Mouse (Mus musculus): ENCODE data around the gene Erg.

Erg gene

DNA sequence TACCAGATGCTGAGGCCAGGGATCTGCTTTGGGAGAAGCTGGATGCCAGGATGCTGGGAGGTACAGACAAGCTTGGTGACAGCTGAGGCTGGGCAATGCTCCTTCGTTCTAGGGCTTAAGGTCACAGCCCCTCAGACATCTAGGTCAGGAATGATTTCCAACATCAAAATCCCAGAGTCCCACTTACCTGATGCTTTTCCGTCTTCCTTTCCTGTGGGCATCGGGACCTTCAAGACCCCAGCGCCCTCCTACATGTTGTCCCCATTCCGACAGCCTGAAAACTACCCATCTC, at the start of gene Erg:
Erg (minus strand) TSS at position 283 of the 292 bp plus-strand sequence.
- no peak for DNase-seq (ENCODE audit: low spot score in 2 of 2)

DNA sequence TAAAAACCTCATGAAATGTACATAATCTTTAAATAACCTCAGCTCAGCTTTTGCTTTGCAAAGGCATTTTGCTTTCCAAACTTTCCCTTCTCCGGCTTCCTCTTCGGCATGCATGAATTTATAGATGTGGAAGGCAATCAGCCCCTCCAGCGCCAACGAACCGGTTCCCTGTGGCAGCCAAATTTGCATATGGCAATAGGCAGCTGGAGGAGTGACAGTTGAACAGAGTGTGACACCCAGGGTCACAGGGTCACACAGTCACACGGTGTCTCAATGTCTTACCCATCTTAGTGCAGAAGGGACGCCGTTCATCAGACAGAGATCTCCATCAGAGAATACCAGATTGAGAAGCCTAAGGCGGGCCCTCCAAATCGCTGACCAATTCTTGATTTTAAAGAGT, 45.4 kb upstream of the Erg start:
- no peak for DNase-seq (ENCODE audit: low spot score in 2 of 2)

DNA sequence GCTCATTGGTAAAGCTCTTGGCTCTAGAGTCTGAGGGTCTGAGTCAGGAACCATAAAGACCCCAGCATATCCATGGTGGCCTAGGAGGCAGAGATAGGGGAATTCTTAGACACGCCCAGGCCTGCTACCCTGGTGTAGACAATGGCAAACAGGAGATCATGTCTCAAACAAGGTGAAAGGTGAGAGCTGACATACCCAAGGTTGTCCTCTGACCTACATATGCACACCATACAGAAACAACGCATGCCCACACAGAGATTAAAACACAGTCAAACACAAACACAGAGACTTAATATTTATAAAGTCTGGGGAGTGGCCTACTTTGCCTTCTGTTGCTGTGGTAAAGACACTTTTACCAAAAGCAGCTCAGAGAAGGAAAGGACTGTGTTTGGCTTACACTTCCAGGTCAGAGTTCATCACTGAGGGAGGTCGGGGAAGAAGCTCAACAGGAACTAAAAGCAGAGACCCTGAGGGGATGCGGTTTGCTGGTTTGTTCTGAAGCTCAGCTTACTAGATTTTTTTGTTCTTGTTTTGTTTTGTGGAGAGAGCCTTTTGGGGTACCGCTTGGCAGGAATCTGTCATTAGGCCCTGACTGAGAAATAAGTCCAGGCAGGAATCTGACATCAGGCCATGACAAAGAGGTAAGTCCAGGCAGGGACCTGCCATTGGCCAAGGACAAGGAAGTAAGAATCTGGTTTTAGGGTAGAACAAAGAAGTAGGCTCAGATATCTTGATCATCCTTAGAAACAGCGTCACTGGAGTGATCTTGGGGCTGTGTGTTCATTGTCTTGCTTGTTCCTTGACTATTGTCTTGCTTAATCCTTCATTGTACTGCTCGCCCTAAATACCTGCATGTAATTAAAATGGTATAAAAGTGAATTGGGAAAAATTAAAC, 37.7 kb upstream of the Erg start:
- DNase-seq (ENCODE audit: low spot score in 2 of 2) = no peak

DNA sequence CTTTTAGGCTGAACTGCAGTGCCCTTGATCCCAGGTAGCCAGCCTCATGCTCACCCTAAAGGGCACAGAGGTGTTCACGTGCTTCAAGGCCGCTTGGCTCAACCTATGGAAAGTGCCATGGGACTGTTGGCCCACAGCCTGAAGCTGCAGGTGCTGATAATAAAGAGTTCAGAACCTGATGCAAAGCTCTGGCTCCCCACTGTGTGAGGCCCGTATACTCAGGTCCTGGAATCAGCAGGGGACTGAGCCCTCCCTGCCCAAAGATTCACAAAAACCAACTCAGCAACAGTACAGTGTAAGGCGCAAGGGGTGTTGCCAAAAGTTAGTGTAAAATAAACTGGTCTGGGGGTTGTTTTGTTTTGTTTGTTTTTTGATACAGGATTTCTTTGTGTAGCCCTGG, 36.7 kb upstream of the Erg start:
- DNase-seq (ENCODE audit: low spot score in 2 of 2) = no peak

DNA sequence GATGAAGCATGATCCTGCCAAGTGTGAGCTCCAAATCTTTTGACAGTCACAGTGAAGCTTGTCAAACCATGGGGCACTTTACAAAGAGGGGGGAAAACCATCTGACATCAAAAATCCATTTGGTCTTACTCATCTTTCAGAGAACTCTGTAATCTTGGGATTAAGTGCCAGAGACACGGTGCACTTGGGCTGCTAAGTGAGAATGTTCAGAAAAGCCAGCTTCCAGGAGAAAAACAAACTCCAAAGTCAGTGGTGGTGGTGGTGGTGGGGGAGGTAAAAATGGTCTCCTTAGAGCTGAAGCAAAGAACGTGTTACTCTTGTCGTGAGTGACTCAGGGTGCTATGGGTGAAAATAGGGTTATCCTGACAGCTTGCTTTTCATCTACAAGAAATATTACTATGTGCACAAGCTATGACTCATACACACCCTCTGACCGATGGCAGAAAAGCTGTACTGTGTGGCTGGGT, 33.5 kb upstream of the Erg start:
- no peak for DNase-seq (ENCODE audit: low spot score in 2 of 2)

DNA sequence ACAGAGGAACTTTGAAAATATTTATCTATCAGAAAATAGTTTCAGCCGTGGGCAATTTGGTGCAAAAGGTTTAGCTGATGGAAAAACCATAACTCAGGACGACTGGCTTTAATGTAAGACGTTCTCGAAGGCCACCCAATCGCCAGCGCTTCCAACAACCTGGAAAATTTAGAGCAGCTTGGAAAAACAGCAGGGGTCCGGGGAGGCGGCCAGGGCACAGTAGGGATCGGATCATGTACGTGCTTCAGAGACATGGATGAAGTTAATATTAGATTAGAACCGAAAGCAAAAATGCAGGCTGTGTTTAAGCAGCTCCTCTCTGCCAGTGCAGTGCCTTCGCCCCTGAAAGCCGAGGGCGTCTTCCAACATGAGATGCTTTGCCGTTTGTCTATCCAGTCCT, 31.8 kb upstream of the Erg start:
- no peak for DNase-seq (ENCODE audit: low spot score in 2 of 2)

DNA sequence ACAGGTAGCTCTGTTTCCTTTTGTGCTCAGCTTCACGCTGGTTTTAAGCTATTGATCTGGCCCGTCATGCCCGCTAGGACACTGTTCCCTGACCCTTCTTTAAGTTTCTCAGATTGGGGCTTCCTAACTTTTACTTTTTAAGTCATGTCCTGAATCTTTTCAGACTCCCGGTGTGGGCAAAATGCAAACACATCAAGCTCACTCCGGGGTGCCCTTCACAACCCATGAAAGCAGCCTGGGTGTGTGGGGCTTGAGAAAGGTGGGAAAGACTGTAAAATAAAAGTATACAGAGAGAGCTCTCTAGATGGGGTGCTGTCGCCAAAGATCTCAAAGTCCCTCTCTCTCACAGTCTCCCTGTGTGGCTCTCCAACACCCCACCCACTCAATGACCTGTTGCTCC, 31.3 kb upstream of the Erg start:
- DNase-seq (ENCODE audit: low spot score in 2 of 2) = no peak

DNA sequence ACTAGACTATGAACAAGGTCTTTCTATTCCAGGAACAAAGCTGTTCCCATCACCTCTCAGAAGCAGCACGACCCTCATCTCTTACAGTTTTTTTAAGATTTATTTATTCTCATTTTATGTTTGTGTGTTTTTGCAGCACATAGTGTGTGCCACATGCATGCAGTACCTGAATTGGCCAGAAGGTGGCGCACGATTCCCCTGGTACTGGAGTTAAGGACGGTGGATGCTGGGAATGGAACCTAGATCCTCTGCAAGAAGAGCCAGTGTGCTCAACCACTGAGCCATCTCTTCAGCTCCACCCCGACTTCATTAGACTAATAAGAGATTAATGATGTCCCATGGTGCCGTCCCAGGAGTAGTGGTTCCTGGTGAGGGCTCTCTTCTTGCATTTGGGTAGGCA, 29.2 kb upstream of the Erg start:
- DNase-seq (ENCODE audit: low spot score in 2 of 2) = peak; percentile 49 to 74

DNA sequence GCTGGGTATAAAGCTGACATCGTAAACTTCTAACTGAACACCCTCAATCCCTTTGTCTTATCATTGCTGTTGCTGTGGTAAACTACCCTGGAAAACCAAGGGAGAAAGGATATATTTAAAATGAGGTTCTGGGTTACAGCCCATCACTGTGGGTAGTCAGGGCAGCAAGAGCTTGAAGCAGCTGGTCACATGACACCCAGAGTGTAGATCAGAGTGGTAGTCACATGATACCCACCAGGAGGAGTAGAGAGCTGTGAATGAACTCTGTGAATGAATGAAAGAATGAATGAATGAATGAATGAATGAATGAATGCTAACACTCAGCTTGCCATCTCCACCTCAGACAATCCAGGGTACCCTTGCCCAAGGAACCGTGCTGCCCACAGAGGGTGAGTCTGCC, 28.1 kb upstream of the Erg start:
- no peak for DNase-seq (ENCODE audit: low spot score in 2 of 2)

DNA sequence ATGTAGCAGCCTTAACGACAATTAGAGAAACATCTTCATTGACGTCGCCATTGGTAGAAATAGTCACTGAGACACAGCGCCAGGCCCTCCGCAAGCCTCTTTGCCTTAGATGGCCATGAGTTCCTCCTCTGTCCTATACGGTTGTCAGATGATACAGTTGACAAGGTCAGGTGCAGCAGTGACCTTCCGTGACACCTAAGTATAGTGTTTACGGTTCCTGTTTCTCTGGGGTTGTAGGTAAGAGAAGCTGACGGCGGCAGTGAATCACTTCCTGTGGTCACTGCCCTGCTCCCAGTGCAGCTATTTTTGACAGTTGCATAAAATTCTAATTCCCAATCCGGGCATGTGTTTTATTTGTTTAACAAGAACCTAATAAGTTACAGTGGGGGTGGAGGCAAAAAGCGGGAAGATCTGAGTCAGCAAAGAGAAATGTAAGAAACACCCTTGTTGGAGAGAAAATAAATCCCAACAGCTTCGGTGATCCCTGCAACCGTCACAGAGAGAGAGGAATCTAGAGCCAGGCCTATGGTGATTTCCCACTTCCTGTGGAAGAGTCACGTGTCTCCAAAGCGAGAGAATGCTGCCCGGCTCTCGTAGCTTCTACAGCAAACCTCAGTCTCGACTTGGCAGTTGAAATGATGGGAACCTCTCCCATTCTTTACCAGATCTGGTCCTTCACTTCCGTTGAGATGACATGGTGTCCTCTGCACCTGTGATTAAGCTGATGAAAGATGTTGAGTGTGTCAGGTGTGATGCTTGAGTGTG, 25.8 kb upstream of the Erg start:
- no peak for DNase-seq (ENCODE audit: low spot score in 2 of 2)

DNA sequence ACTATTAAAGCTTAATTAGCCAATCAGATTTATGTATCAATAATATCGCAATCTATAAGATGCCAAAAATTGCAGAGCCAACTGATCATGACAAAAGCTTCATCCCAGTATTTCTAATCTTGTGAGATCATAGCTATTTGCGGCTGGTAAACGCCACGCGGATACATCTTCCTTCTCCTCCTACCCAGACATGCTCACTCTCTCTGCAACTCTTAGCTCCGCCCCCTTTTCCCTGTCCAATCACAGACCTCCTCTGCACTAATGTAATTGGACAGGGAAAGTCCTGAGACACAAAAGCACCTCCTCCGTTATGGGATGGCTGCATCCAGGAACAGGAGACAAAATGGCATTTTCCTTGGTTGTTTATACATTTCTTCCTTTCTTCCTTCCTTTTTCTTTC, 22.2 kb upstream of the Erg start:
- DNase-seq (ENCODE audit: low spot score in 2 of 2) = no peak

DNA sequence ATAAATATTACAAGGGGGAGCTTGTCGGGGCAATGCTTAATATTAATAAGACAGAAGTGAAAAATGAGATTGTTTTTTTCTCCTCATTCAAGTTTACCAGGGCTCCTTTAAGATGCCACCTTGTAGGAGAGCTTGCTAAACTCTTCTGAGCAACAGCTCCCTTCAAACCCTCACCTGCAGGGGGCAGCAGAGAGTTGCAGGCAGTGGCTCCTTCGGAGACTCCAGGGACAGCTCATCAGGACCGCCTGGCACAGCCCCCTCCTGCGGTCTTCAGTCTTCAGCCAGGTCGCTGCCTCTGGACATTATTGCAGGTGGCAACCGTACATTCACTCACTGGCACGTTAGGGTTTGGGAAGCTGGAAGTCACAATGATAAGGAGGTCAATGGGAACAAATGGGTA, 18.9 kb upstream of the Erg start:
- DNase-seq (ENCODE audit: low spot score in 2 of 2) = peak; percentile 72 to 96

DNA sequence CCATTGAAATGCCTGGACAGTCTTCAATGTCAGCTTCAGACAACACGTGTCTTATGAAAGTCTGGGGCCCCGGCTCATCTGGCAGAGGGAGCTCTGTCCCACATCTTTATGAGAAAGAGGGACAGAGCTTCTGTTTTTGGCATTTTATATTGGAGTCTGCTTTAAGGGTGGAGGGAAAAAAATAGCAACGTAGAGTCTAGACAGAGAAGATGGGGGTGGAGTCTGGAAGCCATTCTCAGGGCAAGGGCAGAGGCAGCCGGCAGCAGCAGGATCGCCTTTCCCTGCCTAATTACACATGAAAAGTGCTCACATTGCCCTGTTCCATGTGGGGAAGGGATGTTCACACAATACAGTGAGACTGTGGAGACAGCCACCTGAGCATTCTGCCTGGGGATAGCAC, 16.1 kb upstream of the Erg start:
- no peak for DNase-seq (ENCODE audit: low spot score in 2 of 2)

DNA sequence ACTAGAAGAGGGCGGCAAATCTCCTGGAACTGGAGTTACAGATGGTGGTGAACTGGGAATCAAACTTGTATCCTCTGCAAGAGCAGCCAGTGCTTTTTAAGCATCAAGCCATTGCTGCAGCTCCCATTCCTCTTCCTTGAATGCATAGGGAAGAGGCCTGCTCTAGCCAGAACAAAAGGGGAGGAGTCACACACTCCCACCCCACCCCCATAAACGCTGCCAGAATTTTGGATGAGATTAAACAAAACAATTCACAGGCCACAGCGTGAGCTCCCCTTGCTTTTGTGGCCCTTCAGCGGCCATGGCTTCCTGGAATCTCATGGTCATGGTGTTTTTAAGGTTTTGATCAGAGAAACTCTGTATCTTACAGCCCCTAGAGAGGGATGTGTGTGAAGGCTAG, 15.4 kb upstream of the Erg start:
- no peak for DNase-seq (ENCODE audit: low spot score in 2 of 2)

DNA sequence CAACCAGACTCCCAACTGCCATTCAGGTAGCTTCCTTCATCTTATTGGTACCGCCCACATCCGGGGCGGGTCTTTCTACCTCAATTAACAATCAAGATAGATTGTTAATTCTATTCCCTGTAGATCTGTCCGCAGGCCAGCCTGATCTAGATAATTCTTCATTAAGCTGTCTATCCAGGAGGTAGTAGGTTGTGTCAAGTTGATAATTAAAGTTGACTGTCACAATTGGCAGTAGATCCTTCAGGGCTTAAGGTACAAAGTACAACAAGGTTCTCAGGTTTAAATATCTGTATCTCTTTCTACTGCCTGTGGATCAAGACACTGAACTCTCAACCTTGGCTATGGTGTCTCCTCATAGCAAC, 14.8 kb upstream of the Erg start:
- DNase-seq (ENCODE audit: low spot score in 2 of 2) = no peak

DNA sequence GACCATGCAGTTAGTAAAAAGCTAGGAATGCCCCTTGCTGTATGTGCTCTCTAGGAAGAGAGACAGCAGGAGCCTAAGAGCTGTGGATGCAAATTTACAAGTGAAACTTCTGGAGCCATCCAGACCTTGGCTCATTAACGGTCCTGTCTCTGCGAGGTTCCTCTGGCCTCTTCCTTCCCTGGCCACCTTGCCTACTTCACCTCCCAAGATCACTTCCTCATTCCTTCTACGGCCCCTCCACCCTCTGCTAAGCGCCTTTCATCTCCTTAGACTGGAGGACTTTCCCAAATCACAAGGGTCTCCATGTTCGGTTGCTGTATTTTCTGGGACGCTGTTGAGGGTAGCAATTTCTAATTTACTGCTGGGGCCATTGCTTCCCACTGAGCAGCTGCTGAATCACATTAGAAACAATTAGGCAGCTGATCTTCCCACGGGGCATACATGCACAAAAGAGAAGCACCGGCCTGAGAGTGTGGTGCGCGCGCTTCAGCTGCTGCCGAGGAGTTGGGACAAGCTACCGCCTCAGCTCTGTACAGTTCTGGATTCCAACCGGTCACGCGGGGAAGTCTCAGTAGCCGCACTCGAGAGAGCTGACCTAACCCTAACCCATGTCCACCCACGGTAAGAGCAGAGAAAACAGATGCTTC, 14.3 kb upstream of the Erg start:
- no peak for DNase-seq (ENCODE audit: low spot score in 2 of 2)

DNA sequence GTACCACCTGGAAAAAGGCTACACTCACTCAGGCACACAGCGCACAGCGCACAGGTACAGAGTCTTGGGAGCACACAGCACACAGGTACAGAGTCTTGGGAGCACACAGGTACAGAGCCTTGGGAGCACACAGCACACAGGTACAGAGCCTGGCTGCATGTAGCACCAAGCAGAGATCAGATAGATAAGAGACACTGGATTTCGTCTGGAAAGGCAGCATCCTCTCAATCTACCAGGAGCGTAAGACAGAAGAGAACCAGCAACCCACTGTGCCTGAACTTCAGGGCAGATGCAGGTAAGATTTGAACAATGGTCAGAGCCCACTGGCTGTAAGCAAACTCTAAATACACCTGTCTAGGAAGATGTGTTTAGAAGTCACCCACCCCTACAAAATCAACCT, 12.5 kb upstream of the Erg start:
- DNase-seq (ENCODE audit: low spot score in 2 of 2) = no peak

DNA sequence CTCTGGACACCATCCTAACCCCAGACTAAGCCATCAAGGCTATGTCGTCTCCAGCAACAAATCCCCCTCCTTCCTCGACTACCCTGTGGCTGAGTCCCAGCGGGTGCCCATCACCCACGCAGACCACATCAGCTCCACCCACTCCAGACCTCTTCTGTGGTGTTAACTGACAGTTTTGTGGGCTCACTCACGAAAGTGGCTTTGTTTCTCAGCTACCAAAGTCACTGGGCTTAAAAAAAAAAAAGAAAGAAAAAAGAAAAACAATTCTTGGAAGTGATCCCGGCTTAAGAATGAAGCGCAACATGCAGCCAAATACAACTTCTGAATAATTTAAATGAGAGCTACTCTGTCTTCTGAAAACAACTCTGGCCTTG, 11.2 kb upstream of the Erg start:
- no peak for DNase-seq (ENCODE audit: low spot score in 2 of 2)

DNA sequence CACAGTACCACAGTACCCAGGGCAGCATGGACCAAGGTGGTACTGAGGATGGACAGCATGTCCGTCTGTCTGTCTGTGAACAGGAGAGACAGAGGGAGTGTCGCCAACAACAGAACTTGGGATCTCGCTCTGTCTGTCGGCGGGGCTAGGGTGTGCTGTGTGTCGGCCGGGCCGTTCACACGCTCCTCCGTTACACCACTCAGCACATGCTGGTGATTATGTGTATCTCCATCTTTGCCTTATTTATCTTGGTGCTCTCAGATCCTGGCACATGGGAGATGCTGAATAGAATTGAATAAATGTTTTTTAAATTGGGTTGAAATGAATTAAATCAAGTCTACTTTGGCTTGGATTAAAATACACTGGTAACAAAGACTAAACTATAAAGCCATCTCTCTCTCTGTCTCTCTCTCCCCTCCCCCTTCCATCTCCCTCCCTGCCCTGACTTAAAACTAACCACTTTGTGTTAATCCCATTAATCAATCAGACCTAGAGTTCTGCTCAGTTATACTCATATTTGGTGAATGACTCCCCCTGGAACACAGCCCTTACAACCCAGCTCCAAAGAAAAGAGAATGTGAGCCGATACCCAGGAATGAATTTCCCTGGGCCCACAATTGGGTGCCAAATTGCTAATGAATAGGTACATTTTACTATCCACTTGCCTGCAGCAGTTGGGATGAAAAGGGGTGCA, 10.6 kb upstream of the Erg start:
- no peak for DNase-seq (ENCODE audit: low spot score in 2 of 2)

DNA sequence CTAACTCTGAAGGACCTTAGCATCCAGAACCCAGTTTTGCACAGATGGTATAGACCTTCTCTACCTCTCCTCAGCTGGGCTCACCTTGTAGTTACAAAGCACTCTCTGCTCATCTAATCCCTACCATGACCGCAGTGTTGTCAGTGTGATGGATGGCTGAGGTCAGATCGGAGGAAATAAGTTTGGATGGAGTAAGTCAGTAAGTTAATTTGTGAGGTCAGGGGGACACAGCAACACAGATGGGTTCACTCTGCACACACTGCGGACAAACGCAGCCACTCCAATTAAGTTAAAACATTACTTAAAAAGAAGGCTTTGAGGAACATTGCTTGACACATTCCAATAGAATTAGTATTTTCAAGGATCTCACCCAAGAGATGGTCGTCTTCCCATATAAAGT, 2.5 kb upstream of the Erg start:
- DNase-seq (ENCODE audit: low spot score in 2 of 2) = no peak

DNA sequence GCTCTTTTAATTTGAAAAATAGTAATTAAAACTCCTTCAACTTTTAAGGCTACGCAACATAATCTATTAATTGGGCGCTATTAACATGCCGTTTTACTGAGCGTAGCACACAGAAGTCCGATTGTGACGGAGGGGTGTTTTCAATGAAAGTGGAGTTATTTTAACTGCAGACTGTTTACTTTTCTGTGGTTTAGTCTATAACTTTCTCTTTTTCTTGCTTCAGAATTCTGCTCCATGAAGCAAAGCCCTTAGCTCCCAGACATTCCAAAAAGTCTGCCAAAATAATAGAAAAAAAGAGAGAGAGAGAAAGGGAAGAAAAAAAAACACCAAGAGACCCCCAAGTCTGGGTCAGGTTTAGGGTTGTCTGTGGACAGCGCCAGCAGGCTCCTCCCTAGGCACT, 333 bp upstream of the Erg start:
- DNase-seq (ENCODE audit: low spot score in 2 of 2) = no peak

DNA sequence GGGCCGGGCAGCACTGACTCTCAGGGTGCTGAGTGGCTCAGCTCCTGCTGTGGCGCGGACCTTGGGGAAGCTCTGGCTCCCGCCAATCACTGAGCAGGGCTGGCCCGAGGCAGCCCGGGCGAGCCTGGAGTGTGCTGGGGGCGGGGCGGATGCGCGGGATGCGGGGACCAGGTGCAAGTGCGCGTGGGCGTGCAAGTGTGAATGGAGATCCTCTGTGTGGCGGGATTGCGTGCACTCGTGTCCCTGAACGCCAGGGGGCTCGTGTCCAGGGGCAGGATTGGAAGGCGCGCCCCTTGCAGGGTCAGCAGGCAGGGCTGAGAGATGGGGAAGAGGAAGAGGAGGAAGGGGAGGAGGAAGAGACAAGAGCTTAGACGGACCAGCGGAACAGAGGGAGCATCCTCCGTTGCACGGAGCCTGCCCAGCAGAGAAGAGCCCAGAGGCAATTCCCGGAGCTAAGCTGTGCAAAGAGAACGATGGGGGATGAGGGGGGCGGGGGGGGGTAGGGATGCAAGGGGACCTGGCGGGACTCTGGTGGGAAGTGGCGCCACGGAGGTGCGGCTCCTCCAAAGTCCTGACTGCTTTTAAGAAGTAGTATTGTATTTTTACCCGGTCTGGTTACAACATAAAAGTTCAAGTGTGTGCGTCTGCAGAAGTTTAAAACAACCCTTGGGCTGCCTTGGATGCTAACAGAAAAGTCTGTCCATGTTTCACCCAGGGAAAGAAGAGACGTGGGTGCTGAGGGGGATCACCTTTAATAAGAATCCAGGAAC, 667 bp downstream of the Erg start:
- peak; percentile 59 to 66 for DNase-seq (ENCODE audit: low spot score in 2 of 2)

Data from thymus, postnatal 10 days (tissue).